Mouse (Mus musculus): ENCODE measurements around the gene Bag6. TPM values are rescaled to one million over a fixed set of nuclear protein-coding genes. Genes with fewer than 3 reads are reported as not detected.
A peak's percentile ranks its signal among the peaks of the same experiment; 100 is the strongest.
"Not testable (repeated sequence)": the region's sequence is repeated elsewhere in the genome, so short reads cannot be mapped to it uniquely, and the experiment has no call there.

Gene Bag6
- polyA plus RNA-seq, 1 experiment from 2014 or later: 75.5 TPM

- not testable (repeated sequence) for H3K27ac ChIP-seq (ENCODE audit: low read depth); H3K4me2 ChIP-seq (ENCODE audit: low read length); ATAC-seq (replicated peaks; ENCODE audit: low FRiP score, low TSS enrichment, low read depth); H3K9ac ChIP-seq (ENCODE audit: low read length); DNase-seq (ENCODE audit: low spot score); H3K9me3 ChIP-seq (ENCODE audit: control insufficient read depth, low read length); H3K27me3 ChIP-seq (replicated peaks; ENCODE audit: control insufficient read depth, insufficient read depth, low read length); H3K4me3 ChIP-seq (ENCODE audit: low read depth, low read length)
- Histone ChIP-seq H3K36me3 (ENCODE audit: control insufficient read depth, insufficient read depth, low read length) (peaks cover 39% of the 10 kb centered on the region), H3K4me1 (replicated peaks; ENCODE audit: control insufficient read depth, insufficient read depth, low read length) (peaks cover 33% of the 10 kb centered on the region)
- 90% methylated on average over 9 of the region's 9 CpGs for WGBS
Observed at GRCm38 (mm10) chr17:35123287-35123686, 11.7 kb upstream of the Bag6 start.

- H3K27me3 ChIP-seq (replicated peaks; ENCODE audit: control insufficient read depth, insufficient read depth, low read length); H3K9me3 ChIP-seq (ENCODE audit: control insufficient read depth, low read length); DNase-seq (ENCODE audit: low spot score); H3K9ac ChIP-seq (ENCODE audit: low read length); H3K4me3 ChIP-seq (ENCODE audit: low read depth, low read length); ATAC-seq (replicated peaks; ENCODE audit: low FRiP score, low TSS enrichment, low read depth); H3K27ac ChIP-seq (ENCODE audit: low read depth); H3K4me2 ChIP-seq (ENCODE audit: low read length): not testable (repeated sequence)
- Histone ChIP-seq H3K4me1 (replicated peaks; ENCODE audit: control insufficient read depth, insufficient read depth, low read length) (peaks cover 33% of the 10 kb centered on the region), H3K36me3 (ENCODE audit: control insufficient read depth, insufficient read depth, low read length) (peaks cover 28% of the 10 kb centered on the region)
- 92% methylated on average over 12 of the region's 12 CpGs for WGBS
Observed at GRCm38 (mm10) chr17:35124261-35124896, 10.6 kb upstream of the Bag6 start.

GRCm38 (mm10) chr17:35125081-35125480 lies 9.9 kb upstream of the Bag6 start:
- Histone ChIP-seq H3K36me3 (ENCODE audit: control insufficient read depth, insufficient read depth, low read length) (peaks cover 22% of the 10 kb centered on the region), H3K9ac (ENCODE audit: low read length) (no peak overlapping the region), H3K4me3 (ENCODE audit: low read depth, low read length) (no peak overlapping the region), H3K27me3 (replicated peaks; ENCODE audit: control insufficient read depth, insufficient read depth, low read length) (no peaks in the 10 kb centered on the region), H3K4me2 (ENCODE audit: low read length) (peak overlapping the region; percentile 80; the same call in 1 of the 2 replicates), H3K9me3 (ENCODE audit: control insufficient read depth, low read length) (no peaks in the 10 kb centered on the region), H3K4me1 (replicated peaks; ENCODE audit: control insufficient read depth, insufficient read depth, low read length) (peaks cover 30% of the 10 kb centered on the region), H3K27ac (ENCODE audit: low read depth) (no peak overlapping the region)
- ATAC-seq (replicated peaks; ENCODE audit: low FRiP score, low TSS enrichment, low read depth) (no peak), DNase-seq (ENCODE audit: low spot score) (no peak)
- 95% methylated on average over 1 of the region's 1 CpGs for WGBS

- H3K9me3 ChIP-seq (ENCODE audit: control insufficient read depth, low read length): no peaks in the 10 kb centered on the region
- DNase-seq (ENCODE audit: low spot score) (no peak), ATAC-seq (replicated peaks; ENCODE audit: low FRiP score, low TSS enrichment, low read depth) (no peak)
- peaks cover 25% of the 10 kb centered on the region for H3K36me3 ChIP-seq (ENCODE audit: control insufficient read depth, insufficient read depth, low read length)
- no peaks in the 10 kb centered on the region for H3K27me3 ChIP-seq (replicated peaks; ENCODE audit: control insufficient read depth, insufficient read depth, low read length)
- H3K4me3 ChIP-seq (ENCODE audit: low read depth, low read length): peak overlapping the region; percentile 69
- peak overlapping the region; percentile 74 for H3K9ac ChIP-seq (ENCODE audit: low read length)
- 20% methylated on average over 6 of the region's 6 CpGs for WGBS
- peaks cover 25% of the 10 kb centered on the region for H3K4me1 ChIP-seq (replicated peaks; ENCODE audit: control insufficient read depth, insufficient read depth, low read length)
- peak overlapping the region; percentile 85 for H3K27ac ChIP-seq (ENCODE audit: low read depth)
- H3K4me2 ChIP-seq (ENCODE audit: low read length): peak overlapping the region; percentile 80
Observed at GRCm38 (mm10) chr17:35125578-35125977, 9.4 kb upstream of the Bag6 start.

- Histone ChIP-seq H3K4me3 (ENCODE audit: low read depth, low read length) (peak within 1 kb of the TSS; percentile 69), H3K4me1 (replicated peaks; ENCODE audit: control insufficient read depth, insufficient read depth, low read length) (peaks cover 25% of the 10 kb centered on the region), H3K36me3 (ENCODE audit: control insufficient read depth, insufficient read depth, low read length) (peaks cover 27% of the 10 kb centered on the region), H3K27ac (ENCODE audit: low read depth) (peak within 1 kb of the TSS; percentile 85), H3K27me3 (replicated peaks; ENCODE audit: control insufficient read depth, insufficient read depth, low read length) (no peaks in the 10 kb centered on the region), H3K9ac (ENCODE audit: low read length) (peak within 1 kb of the TSS; percentile 74), H3K4me2 (ENCODE audit: low read length) (peak within 1 kb of the TSS; percentile 80), H3K9me3 (ENCODE audit: control insufficient read depth, low read length) (no peaks in the 10 kb centered on the region)
- ATAC-seq (replicated peaks; ENCODE audit: low FRiP score, low TSS enrichment, low read depth) (peak; percentile 48), DNase-seq (ENCODE audit: low spot score) (peak; percentile 83)
- WGBS: under 1% methylated on average over 36 of the region's 36 CpGs
Observed at GRCm38 (mm10) chr17:35126206-35126611, 8.8 kb upstream of the Bag6 start, which contains the start of gene D17H6S53E. TSS of gene D17H6S53E (plus strand) at chr17:35126373.

GRCm38 (mm10) chr17:35127017-35127416 lies 8.0 kb upstream of the Bag6 start:
- ATAC-seq (replicated peaks; ENCODE audit: low FRiP score, low TSS enrichment, low read depth) (no peak), DNase-seq (ENCODE audit: low spot score) (no peak)
- 67% methylated on average over 13 of the region's 13 CpGs for WGBS
- H3K4me2 ChIP-seq (ENCODE audit: low read length): peak overlapping the region; percentile 80
- H3K4me1 ChIP-seq (replicated peaks; ENCODE audit: control insufficient read depth, insufficient read depth, low read length): peaks cover 25% of the 10 kb centered on the region
- no peaks in the 10 kb centered on the region for H3K9me3 ChIP-seq (ENCODE audit: control insufficient read depth, low read length)
- no peaks in the 10 kb centered on the region for H3K27me3 ChIP-seq (replicated peaks; ENCODE audit: control insufficient read depth, insufficient read depth, low read length)
- peaks cover 27% of the 10 kb centered on the region for H3K36me3 ChIP-seq (ENCODE audit: control insufficient read depth, insufficient read depth, low read length)
- peak overlapping the region; percentile 69 for H3K4me3 ChIP-seq (ENCODE audit: low read depth, low read length)
- H3K27ac ChIP-seq (ENCODE audit: low read depth): peak overlapping the region; percentile 85; the same call in 1 of the 2 replicates
- peak overlapping the region; percentile 74 for H3K9ac ChIP-seq (ENCODE audit: low read length)

GRCm38 (mm10) chr17:35128996-35129395 lies 6.0 kb upstream of the Bag6 start:
- H3K4me2 ChIP-seq (ENCODE audit: low read length): no peak overlapping the region
- no peak for DNase-seq (ENCODE audit: low spot score)
- 71% methylated on average over 11 of the region's 11 CpGs for WGBS

GRCm38 (mm10) chr17:35131038-35131437 lies 3.9 kb upstream of the Bag6 start:
- Histone ChIP-seq H3K4me1 (replicated peaks; ENCODE audit: control insufficient read depth, insufficient read depth, low read length) (peaks cover 6% of the 10 kb centered on the region), H3K9ac (ENCODE audit: low read length) (no peak overlapping the region), H3K4me3 (ENCODE audit: low read depth, low read length) (no peak overlapping the region), H3K27me3 (replicated peaks; ENCODE audit: control insufficient read depth, insufficient read depth, low read length) (no peaks in the 10 kb centered on the region), H3K9me3 (ENCODE audit: control insufficient read depth, low read length) (no peaks in the 10 kb centered on the region), H3K27ac (ENCODE audit: low read depth) (no peak overlapping the region), H3K4me2 (ENCODE audit: low read length) (no peak overlapping the region), H3K36me3 (ENCODE audit: control insufficient read depth, insufficient read depth, low read length) (peaks cover 12% of the 10 kb centered on the region; the same call in 1 of the 2 replicates)
- ATAC-seq (replicated peaks; ENCODE audit: low FRiP score, low TSS enrichment, low read depth) (no peak), DNase-seq (ENCODE audit: low spot score) (no peak)
- WGBS: 91% methylated on average over 8 of the region's 8 CpGs

More at GRCm38 (mm10) chr17:35128996-35129395, 6.0 kb upstream of the Bag6 start:
- Histone ChIP-seq H3K4me3 (ENCODE audit: low read depth, low read length) (no peak overlapping the region), H3K9me3 (ENCODE audit: control insufficient read depth, low read length) (no peaks in the 10 kb centered on the region), H3K27ac (ENCODE audit: low read depth) (no peak overlapping the region), H3K36me3 (ENCODE audit: control insufficient read depth, insufficient read depth, low read length) (peaks cover 22% of the 10 kb centered on the region), H3K27me3 (replicated peaks; ENCODE audit: control insufficient read depth, insufficient read depth, low read length) (no peaks in the 10 kb centered on the region), H3K4me1 (replicated peaks; ENCODE audit: control insufficient read depth, insufficient read depth, low read length) (peaks cover 20% of the 10 kb centered on the region), H3K9ac (ENCODE audit: low read length) (no peak overlapping the region)
- no peak for ATAC-seq (replicated peaks; ENCODE audit: low FRiP score, low TSS enrichment, low read depth)

Data from intestine, embryonic 14.5 days (tissue).